Mouse (Mus musculus) spleen, postnatal 36 days (tissue): ENCODE results near the gene Tmem53.
A peak's percentile ranks its signal among the peaks of the same experiment; 100 is the strongest.

Experiments
- DNase-seq, 2 experiments: peaks; one replicate each; pipeline ENCODE4 v3.0.0; 2022; ENCODE audit warnings: low spot score in 2 of 2, mixed read lengths in 1 of 2

Gene Tmem53

GRCm38 (mm10) chr4:117281090-117281845 lies 29.5 kb downstream of the Tmem53 start:
- no peak for DNase-seq

- no peak for DNase-seq
Observed at GRCm38 (mm10) chr4:117283271-117284191, 31.8 kb downstream of the Tmem53 start.

DNA sequence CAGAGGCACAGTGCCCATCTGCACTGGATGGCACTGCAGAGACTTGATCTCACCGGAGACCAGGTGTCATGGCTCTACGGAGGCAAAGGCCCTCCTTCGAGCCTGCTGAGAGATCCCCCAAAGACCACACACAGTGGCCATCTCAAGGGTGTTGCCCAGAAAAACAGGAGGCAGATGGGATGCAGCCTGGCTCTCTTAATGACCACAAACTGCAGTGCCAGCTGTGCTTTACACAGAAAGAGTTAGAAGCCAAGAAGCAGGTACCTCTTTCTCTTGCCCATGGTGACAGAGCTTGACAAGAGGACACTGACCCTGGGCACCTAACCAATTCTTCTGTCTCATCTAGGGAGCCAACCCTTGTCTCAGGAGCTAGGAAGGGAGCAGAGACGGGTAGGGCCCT lies 32.6 kb downstream of the Tmem53 start:
- no peak for DNase-seq

DNA sequence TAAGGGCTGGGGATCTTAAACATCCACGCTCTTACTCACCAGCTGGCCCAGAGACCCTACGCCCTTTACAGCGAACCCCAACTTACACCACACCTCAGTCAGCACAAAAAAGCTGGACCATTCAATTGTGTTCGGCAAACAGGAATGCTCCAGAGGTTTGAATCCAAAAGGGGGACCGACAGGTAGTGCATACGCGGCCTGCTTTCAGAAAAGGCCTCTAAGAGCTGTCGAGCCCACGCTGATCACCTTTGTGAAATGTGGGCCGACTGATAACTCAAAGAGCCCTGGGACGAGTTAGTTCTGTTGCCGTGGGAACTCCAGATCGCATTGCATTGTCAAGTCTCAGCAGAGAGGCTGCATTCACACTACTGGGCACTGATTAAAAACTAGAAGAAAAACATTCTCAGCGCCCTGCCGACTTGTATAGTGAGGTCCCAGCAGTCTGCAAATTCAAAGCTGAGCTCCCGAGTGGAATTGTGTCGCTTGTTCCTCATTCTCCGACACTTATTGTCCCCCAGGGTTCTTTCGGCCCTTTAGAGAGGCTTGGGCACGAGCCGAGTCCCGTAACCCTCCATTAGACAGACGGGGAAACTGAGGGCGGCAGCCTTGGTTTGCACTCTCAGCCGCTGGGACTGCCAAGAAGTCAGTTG lies 36.7 kb downstream of the Tmem53 start:
- no peak for DNase-seq

GRCm38 (mm10) chr4:117288927-117289801 lies 37.4 kb downstream of the Tmem53 start:
- DNase-seq = peak; percentile 83 to 86

DNA sequence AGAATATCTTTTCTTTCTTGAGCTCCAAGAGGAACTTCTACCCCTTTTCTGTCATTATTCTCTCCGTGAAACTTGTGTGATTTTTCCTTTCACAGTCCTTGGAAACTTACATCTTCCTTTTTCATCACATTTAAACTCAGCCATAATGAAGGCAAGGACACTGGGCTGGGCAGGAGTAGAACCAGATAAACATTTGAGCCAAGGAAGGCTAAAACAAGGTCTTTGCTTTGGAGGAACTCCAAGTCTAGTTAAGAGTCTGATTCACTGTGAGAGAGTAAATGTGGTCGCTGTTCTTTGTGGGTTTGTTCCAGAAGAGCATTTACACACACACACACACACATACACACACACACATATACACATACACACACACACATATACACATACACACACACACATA lies 39.9 kb downstream of the Tmem53 start:
- no peak for DNase-seq

DNA sequence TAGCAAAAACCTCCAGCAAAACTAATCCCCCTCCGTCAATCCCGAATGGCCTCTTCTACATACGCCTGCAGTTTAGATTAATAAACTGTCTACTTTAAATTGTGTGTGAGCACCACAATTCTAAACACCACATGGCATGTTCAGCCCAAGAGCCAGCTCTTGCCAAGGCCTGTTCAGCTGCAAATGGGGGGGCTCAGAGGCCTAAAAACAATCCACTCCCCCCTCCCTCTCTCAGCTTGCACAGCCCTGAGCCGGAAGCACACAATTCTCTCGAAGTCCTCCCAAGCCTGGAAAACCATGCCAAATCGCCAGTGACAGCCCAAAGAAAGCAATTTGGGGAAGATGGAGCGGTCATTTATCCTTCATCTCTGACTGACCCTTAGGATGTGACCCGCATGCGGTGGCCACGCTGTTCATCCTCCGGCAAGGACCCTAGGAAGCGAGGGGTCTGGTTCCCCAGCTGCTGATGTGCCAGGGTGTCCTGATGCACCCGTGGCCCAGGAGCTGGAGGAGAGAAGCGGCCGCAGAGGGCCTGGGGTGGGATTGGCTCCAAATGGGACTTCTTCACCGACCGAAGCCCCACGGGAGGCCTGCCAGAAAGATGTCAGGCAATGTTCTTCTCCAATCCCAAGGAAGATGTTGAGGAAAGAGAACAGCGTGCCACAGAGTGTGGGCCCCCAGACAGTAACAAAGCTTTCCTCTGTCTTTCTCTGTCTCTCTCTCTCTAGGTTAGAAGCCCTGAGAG lies 45.3 kb downstream of the Tmem53 start:
- no peak for DNase-seq

DNA sequence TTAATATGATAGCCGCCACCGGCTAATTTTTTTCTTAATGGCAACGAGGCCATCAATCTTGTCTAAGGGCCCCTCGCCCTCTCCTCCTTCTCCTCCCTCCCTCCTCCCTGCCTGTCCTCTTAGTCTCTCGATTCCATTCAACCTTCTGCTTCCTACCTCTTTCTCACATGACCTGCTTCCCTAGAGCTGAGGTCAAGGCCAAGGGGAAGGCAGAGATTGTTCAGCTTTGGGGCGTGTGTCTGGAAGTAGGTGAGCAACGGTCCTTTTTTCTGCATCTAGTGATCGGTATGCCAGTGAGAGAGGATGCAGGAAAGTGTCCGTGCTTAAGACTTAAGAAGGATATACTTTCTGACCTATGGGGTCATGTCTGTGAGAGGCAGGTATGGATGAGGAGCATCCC lies 46.1 kb downstream of the Tmem53 start:
- DNase-seq = no peak

GRCm38 (mm10) chr4:117299921-117300320 lies 48.2 kb downstream of the Tmem53 start:
- DNase-seq = no peak

- DNase-seq = no peak
Observed at GRCm38 (mm10) chr4:117302027-117302806, 50.5 kb downstream of the Tmem53 start.

DNA sequence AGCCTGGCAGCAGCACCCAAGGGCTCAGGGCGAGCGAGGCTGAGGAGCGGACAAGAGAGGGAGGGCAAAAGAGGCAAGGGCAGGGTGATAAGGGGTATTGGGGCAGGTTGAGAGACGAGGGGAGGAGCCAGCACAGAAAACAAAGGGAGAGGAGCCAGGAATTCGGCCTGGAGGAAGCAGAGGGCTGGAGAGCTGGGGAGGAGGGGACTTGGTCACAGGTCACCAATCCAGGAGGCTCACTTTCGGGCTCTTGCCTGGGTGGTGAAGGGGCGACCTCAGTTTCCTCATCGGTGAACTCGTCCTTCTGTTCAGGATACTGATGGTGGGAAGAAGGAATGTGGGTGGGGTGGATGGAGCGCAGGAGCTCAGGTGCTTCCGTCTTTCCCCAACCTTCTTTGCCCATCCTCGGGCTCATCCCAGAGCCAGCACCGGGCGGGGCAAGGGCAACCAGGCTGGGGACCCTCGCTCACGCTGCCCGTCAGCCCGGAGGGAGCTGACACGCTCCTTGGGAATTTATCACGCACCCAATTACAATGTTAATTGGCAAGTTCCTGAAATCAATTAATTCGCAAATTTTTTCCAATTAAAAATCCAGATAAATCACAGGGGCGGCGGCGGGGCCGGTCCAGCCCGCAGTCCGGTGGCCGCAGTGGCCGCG lies 52.0 kb downstream of the Tmem53 start:
- no peak for DNase-seq

DNA sequence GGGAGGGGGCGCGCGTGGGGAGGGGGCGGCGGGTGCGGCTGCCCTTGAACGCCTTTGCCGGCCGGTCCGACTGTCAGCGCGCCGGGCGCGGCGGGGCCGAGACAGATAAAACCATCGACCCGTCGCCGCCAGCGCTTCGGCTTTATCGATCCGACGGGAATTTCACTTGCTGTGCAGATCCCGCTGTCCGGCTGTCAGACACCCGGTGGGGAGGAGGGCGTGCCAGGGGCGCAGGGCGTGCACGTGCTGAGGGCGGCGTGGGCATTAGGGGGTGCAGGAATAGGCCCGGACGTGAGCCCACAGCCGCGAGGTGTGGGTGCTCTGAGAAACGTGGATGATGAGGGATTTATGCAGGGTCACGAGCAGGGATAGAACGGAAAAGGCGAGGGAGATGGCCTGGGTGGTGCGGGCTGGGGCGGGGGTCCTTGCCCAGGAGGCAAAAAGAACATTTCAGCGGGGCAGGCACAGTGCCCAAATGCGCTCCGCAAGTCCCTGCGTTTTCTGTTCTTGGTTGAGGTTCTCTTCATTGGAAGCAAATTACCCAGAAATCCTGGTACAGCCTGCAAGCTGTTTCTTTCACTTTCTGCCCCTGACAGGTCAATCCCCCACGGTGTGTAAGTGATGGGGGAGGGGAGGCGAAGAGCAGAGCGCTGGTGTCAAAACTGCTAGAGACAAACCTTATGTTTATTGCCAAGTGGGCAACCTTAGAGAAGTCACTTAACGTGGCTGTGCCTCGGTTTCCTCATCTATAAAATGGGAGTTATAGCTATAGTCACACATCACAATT lies 52.7 kb downstream of the Tmem53 start:
- DNase-seq = no peak

- no peak for DNase-seq
Observed at GRCm38 (mm10) chr4:117305461-117305860, 53.7 kb downstream of the Tmem53 start.

DNA sequence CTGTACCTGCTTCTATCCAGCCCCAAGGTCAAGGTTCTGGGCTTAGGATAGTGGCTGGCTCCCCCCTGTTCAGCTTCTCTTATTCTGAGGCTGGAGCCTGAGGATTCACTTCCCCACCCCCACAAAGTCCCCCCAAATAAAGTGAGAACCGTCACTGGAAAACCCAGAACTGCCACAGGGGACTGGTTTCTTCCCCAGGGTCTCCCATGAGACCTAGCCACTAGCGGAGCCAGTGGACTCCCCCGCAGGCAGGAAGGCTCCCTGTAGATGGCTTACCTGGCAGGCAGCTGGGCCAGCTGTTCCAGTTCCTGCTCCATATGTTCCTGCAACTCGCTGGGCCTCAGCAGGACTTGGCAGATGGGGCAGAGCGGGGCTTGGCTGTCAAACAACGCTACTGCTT lies 55.5 kb downstream of the Tmem53 start:
- DNase-seq = no peak

DNA sequence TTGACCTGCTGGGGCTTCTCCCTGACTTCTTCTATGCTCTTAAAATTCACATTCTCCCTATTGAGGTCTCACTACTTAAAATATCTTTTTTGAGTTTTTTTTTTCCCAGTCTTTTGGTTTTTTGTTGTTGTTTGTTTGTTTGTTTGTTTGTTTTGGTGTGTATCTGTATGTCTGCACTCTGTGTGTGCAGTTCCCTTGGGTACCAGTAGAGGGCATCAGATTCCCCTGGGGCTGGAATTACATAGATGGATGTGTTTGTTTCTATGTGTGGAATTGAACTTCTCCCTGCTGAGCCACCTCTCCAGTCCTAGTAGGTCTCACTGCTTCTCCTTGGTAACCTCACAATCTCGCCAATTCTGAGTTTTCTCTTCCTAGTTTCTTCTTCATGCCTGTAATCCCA lies 57.7 kb downstream of the Tmem53 start:
- no peak for DNase-seq

DNA sequence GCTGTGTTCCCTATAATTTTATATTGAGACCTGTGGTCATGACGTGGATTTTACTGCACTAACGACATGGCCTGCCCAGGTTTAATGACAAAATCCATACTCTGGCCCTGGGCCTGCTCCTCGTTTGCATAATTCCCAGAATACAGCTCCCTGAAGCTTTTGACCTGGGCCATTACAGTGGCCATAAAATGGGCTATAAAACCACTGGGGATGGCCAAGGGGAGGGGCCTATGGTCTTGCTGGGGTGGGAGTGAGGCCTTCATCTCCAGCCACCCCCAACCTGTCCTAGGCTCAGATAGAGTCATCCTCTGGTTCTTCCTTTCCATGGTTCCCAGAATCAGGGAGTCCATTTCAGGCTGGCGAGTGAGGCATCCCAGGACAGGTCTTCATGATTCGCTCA lies 60.1 kb downstream of the Tmem53 start:
- no peak for DNase-seq

- DNase-seq = peak; percentile 34 to 55
Observed at GRCm38 (mm10) chr4:117312416-117313084, 60.8 kb downstream of the Tmem53 start.

DNA sequence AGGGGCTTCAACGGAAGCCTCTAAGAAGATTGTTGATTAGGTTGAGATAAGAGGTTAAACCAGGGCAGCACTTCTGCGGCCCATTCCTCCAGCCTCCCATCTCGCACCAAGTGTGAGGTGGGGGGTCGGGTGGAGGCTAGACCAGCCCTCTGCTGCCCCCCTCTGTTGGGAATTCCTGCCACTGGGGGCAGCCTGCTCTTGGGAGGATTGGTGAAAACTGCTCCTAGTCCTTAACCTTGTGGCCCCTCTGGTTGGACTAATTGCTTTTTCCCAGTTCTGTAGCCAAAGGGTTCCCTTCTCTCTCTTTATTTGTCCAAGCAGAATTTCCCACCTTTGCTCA lies 61.3 kb downstream of the Tmem53 start:
- DNase-seq = no peak
